In genomic region chr3:116163517-116163916, GRCm38 (mm10) we compare ENCODE assay signal across 24 mouse cellular contexts.
"Had no signal": no experiment of that assay in that cellular context is flagged by ENCODE, and none has a peak within 500 bp of the region (broad histone marks: within the 10 kb centered on the region; RNA-seq: fewer than 3 reads in every experiment).

No protein-coding gene starts in this region.

- H3K4me1 ChIP-seq: limb, embryonic 13.5 days; liver, embryonic 12.5 days; liver, embryonic 15.5 days; lung, embryonic 15.5 days; megakaryocyte, embryonic 14.5 days; midbrain, embryonic 10.5 days; midbrain, embryonic 13.5 days; neural tube, embryonic 13.5 days; stomach, embryonic 15.5 days had no signal

- H3K4me3 ChIP-seq: limb, embryonic 10.5 days; limb, embryonic 13.5 days; liver, embryonic 12.5 days; liver, embryonic 15.5 days; lung, embryonic 15.5 days; megakaryocyte, embryonic 14.5 days; midbrain, embryonic 10.5 days; midbrain, embryonic 13.5 days; myocyte; neural tube, embryonic 13.5 days; stomach, embryonic 15.5 days had no signal

- H3K4me2 ChIP-seq: limb, embryonic 13.5 days; liver, embryonic 12.5 days; liver, embryonic 15.5 days; lung, embryonic 15.5 days; midbrain, embryonic 13.5 days; neural tube, embryonic 13.5 days; stomach, embryonic 15.5 days had no signal

- ATAC-seq: liver, embryonic 12.5 days; midbrain, embryonic 13.5 days; midbrain, embryonic 16.5 days had no signal

- H3K9ac ChIP-seq: limb, embryonic 13.5 days; liver, embryonic 12.5 days; liver, embryonic 15.5 days; lung, embryonic 15.5 days; midbrain, embryonic 13.5 days; neural tube, embryonic 13.5 days; stomach, embryonic 15.5 days had no signal

- H3K9me3 ChIP-seq: limb, embryonic 10.5 days; limb, embryonic 13.5 days; liver, embryonic 12.5 days; liver, embryonic 15.5 days; lung, embryonic 15.5 days; megakaryocyte, embryonic 14.5 days; midbrain, embryonic 10.5 days; midbrain, embryonic 13.5 days; neural tube, embryonic 13.5 days; stomach, embryonic 15.5 days had no signal

- H3K27me3 ChIP-seq: limb, embryonic 13.5 days; liver, embryonic 12.5 days; liver, embryonic 15.5 days; lung, embryonic 15.5 days; megakaryocyte, embryonic 14.5 days; midbrain, embryonic 13.5 days; neural tube, embryonic 13.5 days; stomach, embryonic 15.5 days had no signal

- H3K36me3 ChIP-seq: limb, embryonic 10.5 days; limb, embryonic 13.5 days; liver, embryonic 12.5 days; liver, embryonic 15.5 days; lung, embryonic 15.5 days; midbrain, embryonic 10.5 days; midbrain, embryonic 13.5 days; neural tube, embryonic 13.5 days; stomach, embryonic 15.5 days had no signal

- DNase-seq: kidney, adult 18-20 months; kidney, adult 9 months; kidney, postnatal 14 days; kidney, postnatal 4 days; liver; lung, adult 18-20 months; lung, postnatal 10 days; lung, postnatal 36 days; right cerebral cortex, postnatal 14 days; spleen, adult 18-20 months; thymus, adult 18-20 months; thymus, postnatal 36 days had no signal

- H3K27ac ChIP-seq: limb, embryonic 10.5 days; limb, embryonic 13.5 days; liver, embryonic 12.5 days; liver, embryonic 15.5 days; lung, embryonic 15.5 days; midbrain, embryonic 10.5 days; midbrain, embryonic 13.5 days; neural tube, embryonic 13.5 days; stomach, embryonic 15.5 days had no signal
